In the genomic region with DNA sequence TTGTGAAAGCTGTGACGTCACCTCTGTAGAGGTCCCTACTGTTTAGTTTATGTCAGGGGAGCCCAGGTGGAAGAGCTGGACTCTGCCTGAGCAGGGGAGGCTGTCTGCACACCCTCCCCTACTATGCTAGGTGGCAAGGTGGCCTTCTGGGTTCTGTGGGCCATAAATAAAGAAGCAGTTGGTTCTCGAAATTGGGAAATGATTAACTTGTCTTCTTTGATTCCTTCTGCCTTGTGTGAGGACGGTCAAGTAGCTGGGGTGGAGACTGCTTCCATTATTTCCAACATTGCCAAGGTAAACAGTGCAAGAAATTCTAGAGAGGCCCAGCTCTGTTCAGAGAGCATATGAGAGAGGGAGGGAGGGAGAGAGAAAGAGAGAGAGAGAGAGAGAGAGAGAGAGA, we compare ENCODE assay signal across 19 mouse cellular contexts. TPM values are rescaled to one million over a fixed set of nuclear protein-coding genes. Genes with fewer than 3 reads are reported as not detected.
A peak's percentile ranks its signal among the peaks of the same experiment; 100 is the strongest.
DNase-seq lines count a peak whose midpoint lies in the region; ATAC-seq and TF ChIP-seq lines count a peak whose summit lies in the region.
"Had no signal": no experiment of that assay in that cellular context is flagged by ENCODE, and none has a peak within 500 bp of the region (broad histone marks: within the 10 kb centered on the region; RNA-seq: fewer than 3 reads in every experiment).

No protein-coding gene starts in this region.

- WGBS in liver, adult 2 months, result 26% methylated on average over 3 of the region's 3 CpGs
- 73% methylated on average over 3 of the region's 3 CpGs for WGBS in liver, embryonic 11.5 days
- 39% methylated on average over 3 of the region's 3 CpGs for WGBS in intestine, embryonic 15.5 days
- 63% methylated on average over 3 of the region's 3 CpGs for WGBS in stomach, embryonic 14.5 days
- WGBS in midbrain, embryonic 11.5 days, result 82% methylated on average over 3 of the region's 3 CpGs
- WGBS in forebrain, embryonic 13.5 days, result 88% methylated on average over 3 of the region's 3 CpGs

- H3K9me3 ChIP-seq in liver, embryonic 11.5 days (ENCODE audit: control insufficient read depth, low read length), result no peaks in the 10 kb centered on the region
- H3K9me3 ChIP-seq in intestine, embryonic 15.5 days, result no peaks in the 10 kb centered on the region
- no peaks in the 10 kb centered on the region for H3K9me3 ChIP-seq in stomach, embryonic 14.5 days (ENCODE audit: control insufficient read depth, low read depth, low read length)
- H3K9me3 ChIP-seq in midbrain, embryonic 11.5 days (ENCODE audit: control insufficient read depth, low read length), result no peaks in the 10 kb centered on the region
- no peaks in the 10 kb centered on the region for H3K9me3 ChIP-seq in forebrain, embryonic 13.5 days (replicated peaks)
- H3K9me3 ChIP-seq: embryonic facial prominence, embryonic 12.5 days; heart, embryonic 12.5 days; limb, embryonic 15.5 days had no signal

- H3K4me3 ChIP-seq in liver, adult 2 months (ENCODE audit: insufficient read depth, low read depth, low read length), result no peak overlapping the region
- H3K4me3 ChIP-seq in liver, embryonic 11.5 days (ENCODE audit: low read depth, low read length), result no peak overlapping the region
- H3K4me3 ChIP-seq in intestine, embryonic 15.5 days (replicated peaks), result no peak overlapping the region
- no peak overlapping the region for H3K4me3 ChIP-seq in stomach, embryonic 14.5 days (ENCODE audit: low read depth, low read length)
- no peak overlapping the region for H3K4me3 ChIP-seq in midbrain, embryonic 11.5 days (ENCODE audit: low read depth, low read length)
- H3K4me3 ChIP-seq in forebrain, embryonic 13.5 days, result no peak overlapping the region
- H3K4me3 ChIP-seq: embryonic facial prominence, embryonic 12.5 days; heart, embryonic 12.5 days; limb, embryonic 15.5 days had no signal

- ATAC-seq in liver, embryonic 11.5 days (replicated peaks; ENCODE audit: low FRiP score), result no peak
- peak; percentile 91 for ATAC-seq in intestine, embryonic 15.5 days
- ATAC-seq in stomach, embryonic 14.5 days (ENCODE audit: insufficient number of reproducible peaks, insufficient read depth, low FRiP score, low read depth), result peak; percentile 67
- no peak for ATAC-seq in midbrain, embryonic 11.5 days (ENCODE audit: low FRiP score)
- no peak for ATAC-seq in forebrain, embryonic 13.5 days
- ATAC-seq: hindbrain, postnatal 0 days had no signal

- no peaks in the 10 kb centered on the region for H3K27me3 ChIP-seq in liver, adult 2 months (ENCODE audit: control insufficient read depth, insufficient read depth, low read length)
- H3K27me3 ChIP-seq in liver, embryonic 11.5 days (replicated peaks; ENCODE audit: control insufficient read depth, insufficient read depth, low read length), result no peaks in the 10 kb centered on the region
- no peaks in the 10 kb centered on the region for H3K27me3 ChIP-seq in intestine, embryonic 15.5 days (replicated peaks)
- no peaks in the 10 kb centered on the region for H3K27me3 ChIP-seq in stomach, embryonic 14.5 days (ENCODE audit: control insufficient read depth, insufficient read depth, low read length)
- no peaks in the 10 kb centered on the region for H3K27me3 ChIP-seq in midbrain, embryonic 11.5 days (ENCODE audit: control insufficient read depth, insufficient read depth, low read length)
- H3K27me3 ChIP-seq in forebrain, embryonic 13.5 days, result no peaks in the 10 kb centered on the region
- H3K27me3 ChIP-seq: embryonic facial prominence, embryonic 12.5 days; heart, embryonic 12.5 days; limb, embryonic 15.5 days had no signal

- no peak for TF ChIP-seq POLR2A in liver, adult 2 months (IDR thresholded peaks at IDR 0.05; ENCODE audit: extremely low read depth, insufficient read depth, low read length)

- no peak overlapping the region; the same call in 1 of the 2 replicates for H3K27ac ChIP-seq in liver, adult 2 months (replicated peaks; ENCODE audit: insufficient read depth, low read depth, low read length)
- no peak overlapping the region for H3K27ac ChIP-seq in liver, embryonic 11.5 days (ENCODE audit: low read depth, low read length)
- H3K27ac ChIP-seq in intestine, embryonic 15.5 days, result peak overlapping the region; percentile 62; the same call in 1 of the 2 replicates
- peak overlapping the region; percentile 75; the same call in 1 of the 2 replicates for H3K27ac ChIP-seq in stomach, embryonic 14.5 days (ENCODE audit: low read length)
- no peak overlapping the region for H3K27ac ChIP-seq in midbrain, embryonic 11.5 days (ENCODE audit: low read depth, low read length)
- no peak overlapping the region for H3K27ac ChIP-seq in forebrain, embryonic 13.5 days
- H3K27ac ChIP-seq: embryonic facial prominence, embryonic 12.5 days; hindbrain, postnatal 0 days; limb, embryonic 15.5 days had no signal

- H3K36me3 ChIP-seq in liver, adult 2 months (ENCODE audit: control insufficient read depth, insufficient read depth, low read length), result peaks cover 37% of the 10 kb centered on the region
- peaks cover 7% of the 10 kb centered on the region; the same call in 1 of the 2 replicates for H3K36me3 ChIP-seq in liver, embryonic 11.5 days (ENCODE audit: control insufficient read depth, insufficient read depth, low read length)
- H3K36me3 ChIP-seq in intestine, embryonic 15.5 days, result peaks cover 3% of the 10 kb centered on the region; the same call in 1 of the 2 replicates
- no peaks in the 10 kb centered on the region for H3K36me3 ChIP-seq in stomach, embryonic 14.5 days (ENCODE audit: control insufficient read depth, insufficient read depth, low read length)
- H3K36me3 ChIP-seq in midbrain, embryonic 11.5 days (ENCODE audit: control insufficient read depth, insufficient read depth, low read length), result no peaks in the 10 kb centered on the region
- no peaks in the 10 kb centered on the region for H3K36me3 ChIP-seq in forebrain, embryonic 13.5 days (ENCODE audit: poor library complexity, severe bottlenecking)
- H3K36me3 ChIP-seq: embryonic facial prominence, embryonic 12.5 days; limb, embryonic 15.5 days had no signal

- H3K9ac ChIP-seq in liver, adult 2 months (ENCODE audit: low read depth, low read length), result no peak overlapping the region
- no peak overlapping the region for H3K9ac ChIP-seq in liver, embryonic 11.5 days (ENCODE audit: low read depth, low read length)
- no peak overlapping the region for H3K9ac ChIP-seq in intestine, embryonic 15.5 days
- no peak overlapping the region for H3K9ac ChIP-seq in stomach, embryonic 14.5 days (replicated peaks; ENCODE audit: low read depth, low read length)
- no peak overlapping the region for H3K9ac ChIP-seq in midbrain, embryonic 11.5 days (ENCODE audit: low read length)
- no peak overlapping the region for H3K9ac ChIP-seq in forebrain, embryonic 13.5 days
- H3K9ac ChIP-seq: embryonic facial prominence, embryonic 12.5 days; heart, embryonic 12.5 days; limb, embryonic 15.5 days had no signal

- no peak for TF ChIP-seq CTCF in liver, adult 2 months (IDR thresholded peaks at IDR 0.05; ENCODE audit: low read depth, low read length)

- H3K4me2 ChIP-seq in liver, embryonic 11.5 days, result no peak overlapping the region
- H3K4me2 ChIP-seq in intestine, embryonic 15.5 days (replicated peaks), result no peak overlapping the region
- H3K4me2 ChIP-seq in stomach, embryonic 14.5 days (replicated peaks; ENCODE audit: low read depth, low read length), result no peak overlapping the region
- no peak overlapping the region for H3K4me2 ChIP-seq in midbrain, embryonic 11.5 days
- H3K4me2 ChIP-seq in forebrain, embryonic 13.5 days, result no peak overlapping the region
- H3K4me2 ChIP-seq: embryonic facial prominence, embryonic 12.5 days; heart, embryonic 12.5 days; limb, embryonic 15.5 days had no signal

- H3K79me2 ChIP-seq in liver, adult 2 months (ENCODE audit: control insufficient read depth, insufficient read depth, low read length), result peaks cover 26% of the 10 kb centered on the region

- DNase-seq in liver, adult 2 months (ENCODE audit: extremely low read depth, low read depth, low spot score), result peak; percentile 70
- no peak for DNase-seq in liver, embryonic 11.5 days (ENCODE audit: low spot score)
- peak; percentile 14 to 67 for DNase-seq in kidney, postnatal 25 days
- DNase-seq in right cerebral cortex, postnatal 10 days (ENCODE audit: low spot score in 2 of 2), result no peak
- no peak for DNase-seq in midbrain, embryonic 11.5 days (ENCODE audit: low spot score, missing footprints)
- DNase-seq: adrenal gland, adult 2 months; cerebellum, adult 11 months; cerebellum, postnatal 25 days; gastrocnemius, postnatal 36 days; heart, postnatal 4 days; retina, postnatal 1 day; thymus, postnatal 4 days had no signal

- H3K4me1 ChIP-seq in liver, adult 2 months (ENCODE audit: control insufficient read depth, insufficient read depth, low read length), result peaks cover 25% of the 10 kb centered on the region
- peaks cover 23% of the 10 kb centered on the region for H3K4me1 ChIP-seq in liver, embryonic 11.5 days (replicated peaks; ENCODE audit: control insufficient read depth, insufficient read depth, low read length)
- peaks cover 14% of the 10 kb centered on the region for H3K4me1 ChIP-seq in intestine, embryonic 15.5 days (replicated peaks)
- peaks cover 7% of the 10 kb centered on the region for H3K4me1 ChIP-seq in stomach, embryonic 14.5 days (ENCODE audit: control insufficient read depth, insufficient read depth, low read length)
- peaks cover 2% of the 10 kb centered on the region; the same call in 1 of the 2 replicates for H3K4me1 ChIP-seq in midbrain, embryonic 11.5 days (ENCODE audit: control insufficient read depth, insufficient read depth, low read length)
- peaks cover 7% of the 10 kb centered on the region for H3K4me1 ChIP-seq in forebrain, embryonic 13.5 days
- H3K4me1 ChIP-seq: embryonic facial prominence, embryonic 12.5 days had no signal

RNA-seq across cellular contexts. Expression of gene Acsl5, which starts 16.4 kb away (rescaled TPM):
- total RNA-seq in liver, adult 2 months (2014; rRNA removed), result 1,037 and 1,190 TPM in 2 replicates
- 206 and 249 TPM in 2 replicates for polyA plus RNA-seq in liver, adult 2 months (2012; rRNA removed)
- 125 and 130 TPM in 2 replicates for polyA plus RNA-seq in liver, embryonic 11.5 days (2014; fragmentation: Nextera tagmentation; extraction: Ambion mirVana)
- 315 and 329 TPM in 2 replicates for polyA plus RNA-seq in intestine, embryonic 15.5 days (2015; fragmentation: Nextera tagmentation; extraction: Ambion mirVana)
- 58.7 and 62.9 TPM in 2 replicates for polyA plus RNA-seq in stomach, embryonic 14.5 days (2014; fragmentation: Nextera tagmentation; extraction: Ambion mirVana)
- polyA plus RNA-seq in midbrain, embryonic 11.5 days (2014; fragmentation: Nextera tagmentation; extraction: Ambion mirVana), result 17.3 and 18.1 TPM in 2 replicates
- polyA plus RNA-seq in forebrain, embryonic 13.5 days (2015; fragmentation: Nextera tagmentation; extraction: Ambion mirVana), result 9.4 and 10.9 TPM in 2 replicates

RNA-seq across cellular contexts. Expression of gene Gucy2g, which starts 27.1 kb away (rescaled TPM):
- not detected in 2 replicates for total RNA-seq in liver, adult 2 months (2014; rRNA removed)
- 0.04 TPM in 2 replicates for polyA plus RNA-seq in liver, adult 2 months (2012; rRNA removed)
- 0.04 TPM in 1 of 2 replicates, not detected in the other for polyA plus RNA-seq in liver, embryonic 11.5 days (2014; fragmentation: Nextera tagmentation; extraction: Ambion mirVana)
- polyA plus RNA-seq in intestine, embryonic 15.5 days (2015; fragmentation: Nextera tagmentation; extraction: Ambion mirVana), result not detected in 2 replicates
- not detected in 2 replicates for polyA plus RNA-seq in stomach, embryonic 14.5 days (2014; fragmentation: Nextera tagmentation; extraction: Ambion mirVana)
- not detected in 2 replicates for polyA plus RNA-seq in midbrain, embryonic 11.5 days (2014; fragmentation: Nextera tagmentation; extraction: Ambion mirVana)
- not detected in 2 replicates for polyA plus RNA-seq in forebrain, embryonic 13.5 days (2015; fragmentation: Nextera tagmentation; extraction: Ambion mirVana)
- total RNA-seq: adrenal gland, adult 2 months; heart, postnatal 4 days; hindbrain, postnatal 0 days had no signal
- polyA plus RNA-seq: embryonic facial prominence, embryonic 12.5 days had no signal

RNA-seq across cellular contexts. Expression of gene Zdhhc6, which starts 47.7 kb away (rescaled TPM):
- 60.1 and 64.0 TPM in 2 replicates for total RNA-seq in liver, adult 2 months (2014; rRNA removed)
- polyA plus RNA-seq in liver, adult 2 months (2012; rRNA removed), result 18.1 and 19.5 TPM in 2 replicates
- polyA plus RNA-seq in liver, embryonic 11.5 days (2014; fragmentation: Nextera tagmentation; extraction: Ambion mirVana), result 120 and 124 TPM in 2 replicates
- 94.9 and 98.7 TPM in 2 replicates for polyA plus RNA-seq in intestine, embryonic 15.5 days (2015; fragmentation: Nextera tagmentation; extraction: Ambion mirVana)
- polyA plus RNA-seq in stomach, embryonic 14.5 days (2014; fragmentation: Nextera tagmentation; extraction: Ambion mirVana), result 96.2 and 104 TPM in 2 replicates
- polyA plus RNA-seq in midbrain, embryonic 11.5 days (2014; fragmentation: Nextera tagmentation; extraction: Ambion mirVana), result 112 and 116 TPM in 2 replicates
- 74.9 and 81.3 TPM in 2 replicates for polyA plus RNA-seq in forebrain, embryonic 13.5 days (2015; fragmentation: Nextera tagmentation; extraction: Ambion mirVana)

RNA-seq across cellular contexts. Expression of gene Vti1a, which starts 47.9 kb away (rescaled TPM):
- total RNA-seq in liver, adult 2 months (2014; rRNA removed), result 12.7 and 14.8 TPM in 2 replicates
- 5.2 and 6.1 TPM in 2 replicates for polyA plus RNA-seq in liver, adult 2 months (2012; rRNA removed)
- 26.4 and 30.1 TPM in 2 replicates for polyA plus RNA-seq in liver, embryonic 11.5 days (2014; fragmentation: Nextera tagmentation; extraction: Ambion mirVana)
- polyA plus RNA-seq in intestine, embryonic 15.5 days (2015; fragmentation: Nextera tagmentation; extraction: Ambion mirVana), result 23.5 and 24.1 TPM in 2 replicates
- polyA plus RNA-seq in stomach, embryonic 14.5 days (2014; fragmentation: Nextera tagmentation; extraction: Ambion mirVana), result 27.2 and 29.9 TPM in 2 replicates
- 27.1 and 28.2 TPM in 2 replicates for polyA plus RNA-seq in midbrain, embryonic 11.5 days (2014; fragmentation: Nextera tagmentation; extraction: Ambion mirVana)
- 25.8 and 29.0 TPM in 2 replicates for polyA plus RNA-seq in forebrain, embryonic 13.5 days (2015; fragmentation: Nextera tagmentation; extraction: Ambion mirVana)

Comparison
In these comparisons a context has a peak if more than half of its experiments do, and no peak if none do; other contexts are left out.
1. DNase-seq: peak in liver, adult 2 months (single experiment) and kidney, postnatal 25 days (2 of 2); none in liver, embryonic 11.5 days (single experiment), right cerebral cortex, postnatal 10 days (0 of 2) and midbrain, embryonic 11.5 days (single experiment).
2. H3K27ac ChIP-seq: peak in intestine, embryonic 15.5 days (single experiment) and stomach, embryonic 14.5 days (single experiment); none in liver, adult 2 months (single experiment), liver, embryonic 11.5 days (single experiment), midbrain, embryonic 11.5 days (single experiment) and forebrain, embryonic 13.5 days (single experiment).
3. ATAC-seq: peak in intestine, embryonic 15.5 days (single experiment) and stomach, embryonic 14.5 days (single experiment); none in liver, embryonic 11.5 days (single experiment), midbrain, embryonic 11.5 days (single experiment) and forebrain, embryonic 13.5 days (single experiment).